Mouse (Mus musculus) MEL (cell line): Measurements from ENCODE around the gene Atp6v1b1. TPM values are rescaled to one million over a fixed set of nuclear protein-coding genes. Genes with fewer than 3 reads are reported as not detected.
A peak's percentile ranks its signal among the peaks of the same experiment; 100 is the strongest.

Experiments
- DNase-seq: peaks from one replicate; pipeline ENCODE4 v3.0.0; 2011; ENCODE audit warnings: low read depth, low spot score
- H3K27ac ChIP-seq: 2 replicates; pipeline ENCODE4 v1.5.1; 2012; ENCODE audit warnings: low read depth, mild to moderate bottlenecking, control low read depth, low read length, moderate library complexity; ENCODE audit not compliant: control insufficient read depth
- H3K27me3 ChIP-seq, 2 experiments: fragments of 150-350 bp in 1 of 2; sonication (generic) in 1 of 2; 2 replicates each; pipeline ENCODE4 v1.6.1; 2012; ENCODE audit warnings: low read length in 2 of 2, mild to moderate bottlenecking in 2 of 2, improper control_type of control experiment in 1 of 2, moderate library complexity in 1 of 2; ENCODE audit not compliant: insufficient read depth in 2 of 2, control insufficient read depth in 1 of 2
- H3K36me3 ChIP-seq, 2 experiments: 2 replicates each; pipeline ENCODE4 v1.6.1; 2012 to 2014; ENCODE audit warnings: low read length in 2 of 2, improper control_type of control experiment in 1 of 2, inconsistent platforms in 1 of 2, mild to moderate bottlenecking in 1 of 2; ENCODE audit not compliant: insufficient read depth in 2 of 2, control insufficient read depth in 1 of 2
- H3K4me1 ChIP-seq, 2 experiments: fragments of 150-350 bp in 1 of 2; sonication (generic) in 1 of 2; 2 replicates each; pipeline ENCODE4 v1.6.1; 2012; ENCODE audit warnings: low read length in 2 of 2, improper control_type of control experiment in 1 of 2, mild to moderate bottlenecking in 1 of 2; ENCODE audit not compliant: insufficient read depth in 2 of 2, control insufficient read depth in 1 of 2
- H3K4me3 ChIP-seq, 2 experiments: fragments of 150-350 bp in 1 of 2; sonication (generic) in 1 of 2; 2 replicates each; pipeline ENCODE4 v1.5.1; 2012; ENCODE audit warnings: low read depth in 2 of 2, low read length in 2 of 2, mild to moderate bottlenecking in 2 of 2, moderate library complexity in 2 of 2, control low read depth in 1 of 2, improper control_type of control experiment in 1 of 2; ENCODE audit not compliant: control insufficient read depth in 1 of 2, insufficient read depth in 1 of 2
- H3K79me2 ChIP-seq: 2 replicates; pipeline ENCODE4 v1.6.1; 2012; ENCODE audit warnings: mild to moderate bottlenecking, low read length, moderate library complexity; ENCODE audit not compliant: control insufficient read depth, poor library complexity, insufficient read depth
- H3K9ac ChIP-seq: 2 replicates; pipeline ENCODE4 v1.6.1; 2012; ENCODE audit warnings: low read depth, mild to moderate bottlenecking, control low read depth, low read length, moderate library complexity; ENCODE audit not compliant: control insufficient read depth, poor library complexity, severe bottlenecking
- H3K9me3 ChIP-seq: fragments of 150-350 bp; sonication (generic); replicated peaks from 2 replicates; pipeline ENCODE4 v1.6.1; 2012; ENCODE audit warnings: mild to moderate bottlenecking, low read length, improper control_type of control experiment, moderate library complexity; ENCODE audit not compliant: insufficient read depth
- CHD1 ChIP-seq: IDR thresholded peaks from 2 replicates; pipeline ENCODE4 v1.6.1; 2012; ENCODE audit warnings: low read depth, mild to moderate bottlenecking, inconsistent platforms, low read length, improper control_type of control experiment
- CHD2 ChIP-seq: IDR thresholded peaks from 2 replicates; pipeline ENCODE4 v1.6.1; 2011; ENCODE audit warnings: low read length, improper control_type of control experiment
- CTCF ChIP-seq, 3 experiments: IDR thresholded peaks in 2 of 3; conservative IDR thresholded peaks in 1 of 3; 2 replicates each; pipeline ENCODE4 v1.5.1; 2011 to 2012; ENCODE audit warnings: low read length in 3 of 3, low read depth in 2 of 3, mild to moderate bottlenecking in 2 of 3, improper control_type of control experiment in 1 of 3, inconsistent platforms in 1 of 3, mixed read lengths in 1 of 3, moderate library complexity in 1 of 3; ENCODE audit not compliant: control insufficient read depth in 1 of 3, insufficient read depth in 1 of 3, poor library complexity in 1 of 3, severe bottlenecking in 1 of 3
- E2F4 ChIP-seq: IDR thresholded peaks from 2 replicates; pipeline ENCODE4 v1.6.1; 2011; ENCODE audit warnings: low read depth, low read length, improper control_type of control experiment, borderline replicate concordance
- KAT2A ChIP-seq: conservative IDR thresholded peaks from 2 replicates; pipeline ENCODE4 v1.6.1; 2012; ENCODE audit warnings: low read depth, low read length, improper control_type of control experiment, inconsistent platforms
- MAFK ChIP-seq: IDR thresholded peaks from 2 replicates; pipeline ENCODE4 v1.6.1; 2011; ENCODE audit warnings: low read depth, mild to moderate bottlenecking, low read length, improper control_type of control experiment, borderline replicate concordance
- MAZ ChIP-seq: IDR thresholded peaks from 2 replicates; pipeline ENCODE4 v1.6.1; 2012; ENCODE audit warnings: low read depth, mild to moderate bottlenecking, inconsistent platforms, low read length, improper control_type of control experiment
- MEF2A ChIP-seq: IDR thresholded peaks from 2 replicates; pipeline ENCODE4 v1.6.1; 2014; ENCODE audit warnings: low read depth, mild to moderate bottlenecking, inconsistent platforms, low read length, improper control_type of control experiment; ENCODE audit not compliant: poor library complexity, insufficient replicate concordance, severe bottlenecking; ENCODE audit errors: extremely low read depth
- MXI1 ChIP-seq: IDR thresholded peaks from 2 replicates; pipeline ENCODE4 v1.6.1; 2011; ENCODE audit warnings: mild to moderate bottlenecking, low read depth, low read length, improper control_type of control experiment
- MYC ChIP-seq: IDR thresholded peaks from 2 replicates; pipeline ENCODE4 v1.6.1; 2011; ENCODE audit warnings: low read depth, mild to moderate bottlenecking, low read length, improper control_type of control experiment, moderate library complexity
- POLR2AphosphoS2 ChIP-seq: IDR thresholded peaks from 2 replicates; pipeline ENCODE4 v1.6.1; 2011; ENCODE audit warnings: low read length, improper control_type of control experiment
- RAD21 ChIP-seq: IDR thresholded peaks from 2 replicates; pipeline ENCODE4 v1.6.1; 2011; ENCODE audit warnings: mild to moderate bottlenecking, low read depth, low read length, improper control_type of control experiment
- RCOR1 ChIP-seq: IDR thresholded peaks from 2 replicates; pipeline ENCODE4 v1.6.1; 2012; ENCODE audit warnings: low read depth, mild to moderate bottlenecking, inconsistent platforms, low read length, improper control_type of control experiment
- SIN3A ChIP-seq: IDR thresholded peaks from 2 replicates; pipeline ENCODE4 v1.6.1; 2012; ENCODE audit warnings: low read length, improper control_type of control experiment, inconsistent platforms
- TBP ChIP-seq: IDR thresholded peaks from 2 replicates; pipeline ENCODE4 v1.8.0; 2011; ENCODE audit warnings: low read depth, low read length, improper control_type of control experiment
- TCF12 ChIP-seq: IDR thresholded peaks from 2 replicates; pipeline ENCODE4 v1.6.1; 2014; ENCODE audit warnings: low read depth, mild to moderate bottlenecking, inconsistent platforms, low read length, improper control_type of control experiment, moderate library complexity
- UBTF ChIP-seq: IDR thresholded peaks from 2 replicates; pipeline ENCODE4 v1.6.1; 2012; ENCODE audit warnings: low read depth, mild to moderate bottlenecking, inconsistent platforms, low read length, improper control_type of control experiment, moderate library complexity, borderline replicate concordance; ENCODE audit not compliant: insufficient read depth
- USF1 ChIP-seq: IDR thresholded peaks from 2 replicates; pipeline ENCODE4 v1.6.1; 2014; ENCODE audit warnings: low read depth, mild to moderate bottlenecking, inconsistent platforms, low read length, improper control_type of control experiment, moderate library complexity
- ZC3H11A ChIP-seq: IDR thresholded peaks from 2 replicates; pipeline ENCODE4 v1.6.1; 2012; ENCODE audit warnings: low read depth, mild to moderate bottlenecking, inconsistent platforms, low read length, improper control_type of control experiment
- ZKSCAN1 ChIP-seq: IDR thresholded peaks from 2 replicates; pipeline ENCODE4 v1.6.1; 2012; ENCODE audit warnings: low read depth, mild to moderate bottlenecking, inconsistent platforms, low read length, improper control_type of control experiment, moderate library complexity
- ZMIZ1 ChIP-seq: IDR thresholded peaks from 2 replicates; pipeline ENCODE4 v1.6.1; 2012; ENCODE audit warnings: low read depth, mild to moderate bottlenecking, inconsistent platforms, low read length, improper control_type of control experiment, moderate library complexity
- ZNF384 ChIP-seq: IDR thresholded peaks from 2 replicates; pipeline ENCODE4 v1.6.1; 2012; ENCODE audit warnings: low read depth, mild to moderate bottlenecking, inconsistent platforms, low read length, improper control_type of control experiment
- polyA plus RNA-seq, 2 experiments: library from polyadenylated mRNA; stranded (reverse) in 1 of 2; unstranded in 1 of 2; fragments of >175 nt in 1 of 2; fragments of >200 nt in 1 of 2; gene quantifications; 2 replicates each; pipeline versions ENCODE4 v1.2.1 to v1.2.4; 2012; ENCODE audit warnings: low replicate concordance in 2 of 2, low read depth in 1 of 2; ENCODE audit not compliant: insufficient read length in 2 of 2, insufficient read depth in 1 of 2, missing spikeins in 1 of 2
- total RNA-seq: library from RNA; depleted of rRNA; stranded (reverse); fragments of 300-350 nt; gene quantifications from 2 replicates; pipeline ENCODE4 v1.2.3, GENCODE M21; 2012

Atp6v1b1 gene
- total and polyA plus RNA-seq, 3 experiments, result 0.08 TPM; not detected in 2

DNA sequence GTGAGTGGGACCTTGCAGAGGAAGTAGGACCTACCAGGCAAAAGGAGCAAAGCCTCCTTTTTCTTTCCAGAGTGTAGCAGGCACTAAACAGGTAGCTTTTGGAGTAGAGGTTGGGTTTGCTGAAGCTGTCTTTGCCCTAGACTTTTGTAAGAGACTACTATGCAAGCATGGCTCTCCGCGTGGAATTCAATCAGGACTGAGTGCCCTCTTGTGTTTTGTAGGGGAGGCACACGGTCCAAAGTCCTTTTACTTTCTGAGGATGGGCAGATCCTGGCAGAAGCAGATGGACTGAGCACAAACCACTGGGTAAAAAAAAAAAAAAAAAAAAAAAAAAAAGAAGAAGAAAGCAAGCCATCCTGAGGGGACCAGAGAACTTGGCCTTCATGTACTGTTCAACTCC, 53.9 kb downstream of the Atp6v1b1 start:
- TF ChIP-seq ZNF384 (0 out of 2 replicates have a peak, but pooled peaks have one; percentile 22), RCOR1 (no peak)
- Histone ChIP-seq H3K4me3 (no peak overlapping the region), H3K9me3 (no peaks in the 10 kb centered on the region)

DNA sequence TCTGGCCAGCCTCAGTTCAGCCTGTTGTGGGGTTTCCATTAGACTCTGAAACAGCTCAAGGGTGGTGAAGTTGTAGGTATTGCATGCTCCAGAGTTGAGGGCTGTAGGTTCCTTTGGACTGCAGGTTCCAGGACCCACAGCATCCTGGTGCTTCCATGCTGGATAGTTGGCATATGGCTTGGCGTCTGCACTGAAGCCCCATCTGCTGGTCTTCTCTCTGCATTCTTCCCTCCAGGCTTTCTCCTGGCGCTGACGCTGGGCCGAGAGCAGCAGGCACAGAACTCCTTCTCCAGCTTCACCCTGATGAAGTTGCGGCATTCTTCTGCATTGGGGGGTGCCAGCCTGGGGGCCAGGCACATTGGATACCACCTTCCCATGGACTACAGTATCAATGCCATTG, 59.2 kb downstream of the Atp6v1b1 start:
- no peak overlapping the region for H3K4me3 ChIP-seq
- no peak for TF ChIP-seq CHD1

More for the DNA sequence above, 53.9 kb downstream of the Atp6v1b1 start:
- no peak overlapping the region for H3K27ac ChIP-seq
- H3K79me2 ChIP-seq, result no peaks in the 10 kb centered on the region; the same call in 1 of the 2 replicates
- no peak for DNase-seq
- H3K27me3 ChIP-seq, result no peaks in the 10 kb centered on the region
- H3K9ac ChIP-seq, result no peak overlapping the region
- H3K36me3 ChIP-seq, result peaks cover 0 to 5% of the 10 kb centered on the region in 2 experiments; a peak in 2 of 4 replicates
- peaks cover 3 to 9% of the 10 kb centered on the region in 2 experiments for H3K4me1 ChIP-seq

DNA sequence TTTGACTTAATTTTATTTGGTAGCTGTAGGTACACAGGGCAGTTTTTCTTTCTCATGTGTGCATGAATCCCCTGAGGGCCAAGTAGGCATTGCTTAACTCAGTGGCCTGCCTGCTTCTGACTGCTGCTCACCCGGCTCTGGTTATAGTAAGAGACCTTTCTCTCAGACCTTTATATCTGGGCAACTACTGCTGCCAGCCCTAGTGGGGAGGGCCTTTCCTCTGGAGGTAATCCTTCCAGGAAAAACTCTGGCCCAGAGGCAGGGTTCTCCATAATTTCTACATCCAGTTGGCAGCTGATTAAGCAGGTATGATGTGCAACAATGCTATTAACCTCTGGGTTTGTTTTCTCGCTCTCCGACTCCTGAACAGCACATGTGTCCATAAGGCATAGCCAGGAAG, 60.1 kb downstream of the Atp6v1b1 start:
- H3K79me2 ChIP-seq, result no peaks in the 10 kb centered on the region
- no peaks in the 10 kb centered on the region for H3K27me3 ChIP-seq
- no peaks in the 10 kb centered on the region for H3K4me1 ChIP-seq
- H3K4me3 ChIP-seq, result no peak overlapping the region
- H3K27ac ChIP-seq, result no peak overlapping the region
- H3K9ac ChIP-seq, result no peak overlapping the region
- DNase-seq, result no peak
- no peaks in the 10 kb centered on the region for H3K9me3 ChIP-seq
- H3K36me3 ChIP-seq, result no peaks in the 10 kb centered on the region
- TF ChIP-seq RAD21, result no peak
- no peak for TF ChIP-seq MAFK
- no peak for TF ChIP-seq USF1
- no peak for TF ChIP-seq MAZ
- TF ChIP-seq E2F4, result no peak
- no peak for TF ChIP-seq ZC3H11A
- TF ChIP-seq ZNF384, result no peak
- no peak for TF ChIP-seq POLR2AphosphoS2
- no peak for TF ChIP-seq ZMIZ1
- no peak for TF ChIP-seq CHD2
- no peak for TF ChIP-seq UBTF
- no peak for TF ChIP-seq ZKSCAN1
- TF ChIP-seq MEF2A, result no peak
- no peak for TF ChIP-seq TCF12
- TF ChIP-seq SIN3A, result no peak
- TF ChIP-seq MXI1, result no peak
- no peak for TF ChIP-seq TBP
- TF ChIP-seq CTCF (IDR thresholded peaks at IDR 0.05 in 2 of 3, conservative IDR thresholded peaks at IDR 0.05 in 1 of 3; ENCODE audit: control insufficient read depth in 1 of 3, insufficient read depth in 1 of 3, low read depth in 2 of 3, low read length in 3 of 3, poor library complexity in 1 of 3, severe bottlenecking in 1 of 3), result no peak
- TF ChIP-seq KAT2A, result no peak
- TF ChIP-seq MYC, result no peak
- TF ChIP-seq, all 39 proteins: peak for 0

More for the DNA sequence above, 59.2 kb downstream of the Atp6v1b1 start:
- Histone ChIP-seq H3K36me3 (no peaks in the 10 kb centered on the region), H3K27ac (no peak overlapping the region), H3K79me2 (no peaks in the 10 kb centered on the region), H3K9ac (no peak overlapping the region), H3K27me3 (no peaks in the 10 kb centered on the region), H3K9me3 (no peaks in the 10 kb centered on the region), H3K4me1 (no peaks in the 10 kb centered on the region)
- no peak for DNase-seq
